Mouse (Mus musculus) lung, adult 2 months (tissue): Measurements from ENCODE around the gene Glp1r. TPM values are rescaled to one million over a fixed set of nuclear protein-coding genes. Genes with fewer than 3 reads are reported as not detected.

ENCODE experiments used
- DNase-seq: peaks from one replicate; pipeline ENCODE4 v3.0.0; 2022
- H3K4me1 ChIP-seq: fragments of 200-500 bp; 2 replicates; pipeline ENCODE4 v1.6.1; 2011; ENCODE audit warnings: low read length; ENCODE audit not compliant: control insufficient read depth, insufficient read depth
- H3K4me3 ChIP-seq: fragments of 200-500 bp; replicated peaks from 2 replicates; pipeline ENCODE3; 2011; ENCODE audit warnings: low read depth, mild to moderate bottlenecking, control low read depth, low read length; ENCODE audit errors: extremely low read depth
- CTCF ChIP-seq: fragments of 200-500 bp; IDR thresholded peaks from 2 replicates; pipeline ENCODE4 v1.5.1; 2011; ENCODE audit warnings: mild to moderate bottlenecking, low read length, control low read depth; ENCODE audit not compliant: insufficient read depth
- POLR2A ChIP-seq: fragments of 200-500 bp; IDR thresholded peaks from 2 replicates; pipeline ENCODE4 v1.6.1; 2011; ENCODE audit warnings: low read depth, mild to moderate bottlenecking, control low read depth, low read length, borderline replicate concordance; ENCODE audit errors: extremely low read depth
- WGBS: fragments of 180-500 bp; shearing (Covaris S2); methylation state at CpG from one replicate; pipeline ENCODE4 v1.1.7; 2018; 5-methylcytosine and 5-hydroxymethylcytosine counted together
- polyA plus RNA-seq: library from polyadenylated mRNA; depleted of rRNA; stranded (reverse); fragments of >200 nt; gene quantifications from 2 replicates; pipeline ENCODE4 v1.2.3, GENCODE M21; 2012

Gene Glp1r
- polyA plus RNA-seq, 1 experiment, result 54.1 TPM

DNA sequence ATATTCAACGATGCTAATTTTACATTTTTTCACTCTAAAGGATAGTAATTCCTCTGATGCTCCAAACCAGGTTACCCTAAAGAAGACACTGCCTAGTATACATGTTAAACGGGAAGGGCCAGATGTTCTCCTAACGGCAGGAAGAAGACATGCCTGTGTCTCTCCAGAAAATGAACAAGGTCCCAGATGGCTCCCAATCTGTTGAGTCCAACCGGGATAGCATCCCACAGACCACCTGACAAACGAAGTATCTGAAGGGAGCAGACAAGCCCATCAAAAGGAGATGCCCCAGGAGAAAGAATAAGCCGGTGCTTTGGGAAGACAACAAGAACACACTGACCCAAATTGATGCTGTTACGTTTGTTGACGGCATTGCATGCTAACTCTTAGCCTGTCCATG, 50.0 kb downstream of the Glp1r start:
- Histone ChIP-seq H3K4me3 (no peak overlapping the region), H3K4me1 (no peaks in the 10 kb centered on the region; the same call in 1 of the 2 replicates)
- TF ChIP-seq POLR2A, result no peak
- DNase-seq, result no peak
- WGBS, result 71% methylated on average over 8 of the region's 8 CpGs

- 63% methylated on average over 10 of the region's 10 CpGs for WGBS
Measured at GRCm38 (mm10) chr17:30954340-30954739, 52.7 kb downstream of the Glp1r start, which contains the start of gene Umodl1. Gene Umodl1, plus strand, starts transcription at chr17:30954640.

DNA sequence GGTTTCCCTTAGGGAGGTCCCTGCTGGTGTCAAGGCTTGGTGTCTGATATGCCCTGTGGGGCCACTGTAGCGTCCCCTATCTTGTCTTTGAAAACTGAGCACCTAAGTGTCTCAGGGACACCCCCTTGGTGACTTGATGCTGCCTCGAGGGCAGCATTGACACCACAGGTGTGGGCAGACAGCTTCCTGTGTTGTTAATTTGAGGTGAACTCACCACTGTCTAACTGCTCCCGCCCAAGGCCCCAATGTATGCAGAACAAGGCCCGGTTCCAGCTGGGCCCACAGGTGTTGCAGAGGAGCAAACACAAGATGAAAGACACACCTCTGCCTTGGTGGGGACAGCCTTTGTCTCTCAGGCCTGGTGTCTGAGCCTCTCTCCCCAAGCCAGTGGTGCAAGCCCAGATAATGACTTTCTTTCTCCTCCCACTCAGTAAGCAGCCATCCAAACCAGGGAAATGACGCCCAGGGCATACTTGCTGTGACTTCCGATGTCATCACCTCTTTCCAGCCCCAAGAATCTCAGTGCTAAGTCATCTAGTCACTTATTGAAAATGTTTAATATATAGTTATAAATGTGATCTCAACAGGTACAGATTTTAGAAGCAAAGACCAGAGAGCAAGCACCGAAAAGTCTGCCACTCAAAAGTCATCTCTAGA, 60.4 kb downstream of the Glp1r start:
- no peak for DNase-seq
- 57% methylated on average over 7 of the region's 7 CpGs for WGBS
- TF ChIP-seq CTCF (no peak), POLR2A (no peak)
- Histone ChIP-seq H3K4me3 (no peak overlapping the region), H3K4me1 (no peaks in the 10 kb centered on the region)

More at GRCm38 (mm10) chr17:30954340-30954739, 52.7 kb downstream of the Glp1r start, which contains the start of gene Umodl1:
- no peak within 1 kb of the TSS for H3K4me3 ChIP-seq
- no peak for DNase-seq
- TF ChIP-seq CTCF, result no peak
- TF ChIP-seq POLR2A, result no peak
- H3K4me1 ChIP-seq, result no peaks in the 10 kb centered on the region; the same call in 1 of the 2 replicates

- TF ChIP-seq CTCF (no peak), POLR2A (no peak)
- Histone ChIP-seq H3K4me3 (no peak overlapping the region), H3K4me1 (no peaks in the 10 kb centered on the region)
- no peak for DNase-seq
- WGBS, result 46% methylated on average over 2 of the region's 2 CpGs
Measured at GRCm38 (mm10) chr17:30962880-30963279, 61.3 kb downstream of the Glp1r start.

- DNase-seq, result no peak
- no peak for TF ChIP-seq POLR2A
- TF ChIP-seq CTCF, result no peak
- Histone ChIP-seq H3K4me3 (no peak overlapping the region), H3K4me1 (no peaks in the 10 kb centered on the region)
- WGBS, result 45% methylated on average over 4 of the region's 4 CpGs
Measured at GRCm38 (mm10) chr17:30969983-30970382, 68.4 kb downstream of the Glp1r start.

GRCm38 (mm10) chr17:30971877-30972276, 70.3 kb downstream of the Glp1r start:
- WGBS, result 75% methylated on average over 7 of the region's 7 CpGs
- H3K4me1 ChIP-seq, result no peaks in the 10 kb centered on the region

DNA sequence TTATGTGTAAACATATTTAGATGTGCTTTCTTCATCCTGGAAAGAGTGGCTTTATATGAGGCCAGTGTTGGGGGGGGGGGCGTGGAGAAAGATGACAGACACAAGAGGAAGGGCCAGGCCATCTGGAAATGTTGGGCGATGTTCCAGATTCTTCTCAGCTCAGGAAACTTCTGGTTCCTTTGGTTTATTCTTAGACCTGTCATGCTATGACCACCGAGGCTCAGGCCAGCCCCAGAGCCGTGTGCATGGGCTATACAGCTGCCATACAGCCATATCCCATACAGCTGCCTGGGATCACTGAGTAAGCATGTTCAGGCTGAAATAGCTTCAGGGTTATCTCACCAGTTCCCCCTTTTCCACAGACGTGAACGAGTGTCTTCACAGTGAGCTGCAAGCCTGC, 71.7 kb downstream of the Glp1r start:
- TF ChIP-seq POLR2A (no peak), CTCF (no peak)
- DNase-seq, result no peak
- H3K4me1 ChIP-seq, result no peaks in the 10 kb centered on the region
- 21% methylated on average over 6 of the region's 6 CpGs for WGBS
- H3K4me3 ChIP-seq, result no peak overlapping the region

More at GRCm38 (mm10) chr17:30971877-30972276, 70.3 kb downstream of the Glp1r start:
- TF ChIP-seq POLR2A, result no peak
- no peak for TF ChIP-seq CTCF
- H3K4me3 ChIP-seq, result no peak overlapping the region
- DNase-seq, result no peak

GRCm38 (mm10) chr17:30977290-30977689, 75.7 kb downstream of the Glp1r start:
- H3K4me3 ChIP-seq, result no peak overlapping the region
- H3K4me1 ChIP-seq, result no peaks in the 10 kb centered on the region
- 48% methylated on average over 2 of the region's 2 CpGs for WGBS
- no peak for DNase-seq
- TF ChIP-seq CTCF (no peak), POLR2A (no peak)

- 67% methylated on average over 10 of the region's 10 CpGs for WGBS
- no peaks in the 10 kb centered on the region for H3K4me1 ChIP-seq
- DNase-seq, result no peak
- H3K4me3 ChIP-seq, result no peak overlapping the region
- TF ChIP-seq CTCF (no peak), POLR2A (no peak)
Measured at GRCm38 (mm10) chr17:30978556-30978955, 76.9 kb downstream of the Glp1r start.

DNA sequence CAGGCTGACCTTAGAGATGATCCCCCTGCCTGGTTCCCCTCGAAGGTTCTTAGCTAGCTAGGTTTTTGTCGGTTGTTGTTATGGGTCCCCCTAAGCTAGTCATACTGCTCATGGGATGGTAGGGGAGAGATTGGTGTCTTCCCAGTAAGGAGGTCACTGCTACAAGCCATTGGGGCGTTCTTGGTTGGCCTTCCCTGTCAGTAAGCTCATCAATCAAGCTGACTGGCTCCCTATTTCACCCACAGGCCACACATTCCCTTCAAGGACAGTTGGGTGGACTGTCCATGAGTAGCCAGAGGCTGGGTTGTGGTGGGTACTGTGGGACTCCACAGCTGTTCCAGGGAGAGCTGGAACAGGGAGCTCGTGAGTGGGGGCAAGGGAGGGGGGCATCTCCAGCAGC, 81.9 kb downstream of the Glp1r start:
- Histone ChIP-seq H3K4me1 (no peaks in the 10 kb centered on the region), H3K4me3 (no peak overlapping the region)
- no peak for TF ChIP-seq POLR2A
- TF ChIP-seq CTCF, result no peak
- no peak for DNase-seq
- 62% methylated on average over 4 of the region's 4 CpGs for WGBS
